Mouse (Mus musculus): ENCODE data around the gene Man2a1.

- no peak for TF ChIP-seq CTCF (IDR thresholded peaks at IDR 0.05; ENCODE audit: borderline replicate concordance, insufficient read depth, low read length)
- TF ChIP-seq POLR2A (IDR thresholded peaks at IDR 0.05; ENCODE audit: low read depth, low read length) = no peak
These were observed 44.5 kb downstream of the Man2a1 start for GRCm38 (mm10) chr17:64644888-64645605.

Data from embryonic fibroblast, embryonic 13.5 days (primary cell).